Mouse (Mus musculus): ENCODE results near the gene Cdc42bpa. TPM values are rescaled to one million over a fixed set of nuclear protein-coding genes. Genes with fewer than 3 reads are reported as not detected.

Cdc42bpa gene
- polyA plus RNA-seq, 1 experiment, result 6.6 TPM

DNA sequence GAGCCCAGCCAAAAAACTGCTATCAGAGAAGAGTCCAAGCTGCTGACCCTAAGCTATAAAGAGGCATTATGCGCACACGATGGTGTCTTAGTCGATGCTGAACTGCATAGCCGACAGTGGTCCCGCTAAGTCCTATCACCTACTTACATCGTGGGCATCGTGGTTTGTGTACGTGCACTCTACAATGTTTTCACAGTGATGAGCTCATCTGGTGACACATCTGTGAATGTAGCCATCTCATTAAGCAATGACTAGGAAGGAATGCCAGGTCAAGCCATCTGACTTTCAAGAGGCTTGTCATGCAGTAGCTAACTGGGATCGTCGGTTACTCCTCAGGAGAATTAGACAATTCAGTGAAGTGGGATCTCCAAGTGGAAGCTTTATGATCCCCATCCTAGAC is 15.3 kb upstream of the Cdc42bpa start:
- WGBS, result 88% methylated on average over 10 of the region's 10 CpGs
- TF ChIP-seq CTCF (IDR thresholded peaks at IDR 0.05; ENCODE audit: extremely low read depth, insufficient read length, insufficient replicate concordance, low read depth, low read length) (no peak), POLR2A (IDR thresholded peaks at IDR 0.05; ENCODE audit: low read depth, low read length) (no peak)
- H3K36me3 ChIP-seq (ENCODE audit: control insufficient read depth, insufficient read depth, low read length), result no peaks in the 10 kb centered on the region
- H3K4me1 ChIP-seq (ENCODE audit: control insufficient read depth, insufficient read depth, insufficient read length, low read length), result no peaks in the 10 kb centered on the region
- no peak overlapping the region for H3K27ac ChIP-seq (ENCODE audit: insufficient read depth, low read depth, low read length)
- no peak overlapping the region for H3K4me3 ChIP-seq (ENCODE audit: low read depth, low read length)
- H3K27me3 ChIP-seq (ENCODE audit: control insufficient read depth, insufficient read depth, low read length), result no peaks in the 10 kb centered on the region

DNA sequence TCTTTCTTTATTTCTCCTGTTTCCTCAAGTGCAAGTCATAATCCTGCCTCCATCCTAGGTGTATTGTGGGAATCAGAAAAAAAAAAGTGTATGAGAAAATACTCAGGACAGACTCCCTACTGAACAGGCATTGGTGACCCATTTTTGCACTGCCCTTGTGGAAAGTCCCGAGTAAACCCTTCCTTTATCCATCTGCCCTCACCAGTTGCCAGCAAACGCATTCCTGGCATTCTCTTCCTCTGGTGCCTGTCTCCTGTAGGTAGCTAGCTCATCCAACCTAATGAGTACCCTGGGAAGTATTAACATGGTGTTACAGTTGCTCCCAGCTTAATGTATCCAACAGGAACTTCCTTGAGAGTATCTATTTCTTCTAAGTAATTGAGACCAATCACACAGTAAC is 13.7 kb upstream of the Cdc42bpa start:
- Histone ChIP-seq H3K4me1 (ENCODE audit: control insufficient read depth, insufficient read depth, insufficient read length, low read length) (no peaks in the 10 kb centered on the region), H3K4me3 (ENCODE audit: low read depth, low read length) (no peak overlapping the region), H3K36me3 (ENCODE audit: control insufficient read depth, insufficient read depth, low read length) (no peaks in the 10 kb centered on the region), H3K27ac (ENCODE audit: insufficient read depth, low read depth, low read length) (no peak overlapping the region), H3K27me3 (ENCODE audit: control insufficient read depth, insufficient read depth, low read length) (no peaks in the 10 kb centered on the region)
- no peak for TF ChIP-seq POLR2A (IDR thresholded peaks at IDR 0.05; ENCODE audit: low read depth, low read length)
- no peak for TF ChIP-seq CTCF (IDR thresholded peaks at IDR 0.05; ENCODE audit: extremely low read depth, insufficient read length, insufficient replicate concordance, low read depth, low read length)
- 35% methylated on average over 2 of the region's 2 CpGs for WGBS

- TF ChIP-seq POLR2A (IDR thresholded peaks at IDR 0.05; ENCODE audit: low read depth, low read length), result no peak
- TF ChIP-seq CTCF (IDR thresholded peaks at IDR 0.05; ENCODE audit: extremely low read depth, insufficient read length, insufficient replicate concordance, low read depth, low read length), result no peak
- H3K27me3 ChIP-seq (ENCODE audit: control insufficient read depth, insufficient read depth, low read length), result no peaks in the 10 kb centered on the region
- no peak overlapping the region for H3K27ac ChIP-seq (ENCODE audit: insufficient read depth, low read depth, low read length)
- no peaks in the 10 kb centered on the region for H3K36me3 ChIP-seq (ENCODE audit: control insufficient read depth, insufficient read depth, low read length)
- H3K4me1 ChIP-seq (ENCODE audit: control insufficient read depth, insufficient read depth, insufficient read length, low read length), result no peaks in the 10 kb centered on the region
- WGBS, result 58% methylated on average over 2 of the region's 2 CpGs
- H3K4me3 ChIP-seq (ENCODE audit: low read depth, low read length), result no peak overlapping the region
These were observed 12.6 kb upstream of the Cdc42bpa start for GRCm38 (mm10) chr1:179947653-179948052.

GRCm38 (mm10) chr1:179951597-179951996 is 8.7 kb upstream of the Cdc42bpa start:
- Histone ChIP-seq H3K36me3 (ENCODE audit: control insufficient read depth, insufficient read depth, low read length) (no peaks in the 10 kb centered on the region), H3K4me1 (ENCODE audit: control insufficient read depth, insufficient read depth, insufficient read length, low read length) (no peaks in the 10 kb centered on the region), H3K27me3 (ENCODE audit: control insufficient read depth, insufficient read depth, low read length) (no peaks in the 10 kb centered on the region), H3K4me3 (ENCODE audit: low read depth, low read length) (no peak overlapping the region), H3K27ac (ENCODE audit: insufficient read depth, low read depth, low read length) (no peak overlapping the region)
- WGBS, result 89% methylated on average over 7 of the region's 7 CpGs
- no peak for TF ChIP-seq CTCF (IDR thresholded peaks at IDR 0.05; ENCODE audit: extremely low read depth, insufficient read length, insufficient replicate concordance, low read depth, low read length)
- no peak for TF ChIP-seq POLR2A (IDR thresholded peaks at IDR 0.05; ENCODE audit: low read depth, low read length)

- no peaks in the 10 kb centered on the region for H3K4me1 ChIP-seq (ENCODE audit: control insufficient read depth, insufficient read depth, insufficient read length, low read length)
- no peaks in the 10 kb centered on the region for H3K27me3 ChIP-seq (ENCODE audit: control insufficient read depth, insufficient read depth, low read length)
- no peak for TF ChIP-seq CTCF (IDR thresholded peaks at IDR 0.05; ENCODE audit: extremely low read depth, insufficient read length, insufficient replicate concordance, low read depth, low read length)
- TF ChIP-seq POLR2A (IDR thresholded peaks at IDR 0.05; ENCODE audit: low read depth, low read length), result no peak
- no peaks in the 10 kb centered on the region for H3K36me3 ChIP-seq (ENCODE audit: control insufficient read depth, insufficient read depth, low read length)
- no peak overlapping the region for H3K27ac ChIP-seq (ENCODE audit: insufficient read depth, low read depth, low read length)
- 90% methylated on average over 3 of the region's 3 CpGs for WGBS
- no peak overlapping the region for H3K4me3 ChIP-seq (ENCODE audit: low read depth, low read length)
These were observed 7.0 kb upstream of the Cdc42bpa start for GRCm38 (mm10) chr1:179953251-179953650.

- no peaks in the 10 kb centered on the region; the same call in 1 of the 2 replicates for H3K4me1 ChIP-seq (ENCODE audit: control insufficient read depth, insufficient read depth, insufficient read length, low read length)
- H3K27ac ChIP-seq (ENCODE audit: insufficient read depth, low read depth, low read length), result no peak overlapping the region
- no peaks in the 10 kb centered on the region for H3K36me3 ChIP-seq (ENCODE audit: control insufficient read depth, insufficient read depth, low read length)
- 0 out of 2 replicates have a peak, but pooled peaks cover 6% of the 10 kb centered on the region for H3K27me3 ChIP-seq (ENCODE audit: control insufficient read depth, insufficient read depth, low read length)
- WGBS, result 77% methylated on average over 3 of the region's 3 CpGs
- no peak overlapping the region for H3K4me3 ChIP-seq (ENCODE audit: low read depth, low read length)
- TF ChIP-seq POLR2A (IDR thresholded peaks at IDR 0.05; ENCODE audit: low read depth, low read length) (no peak), CTCF (IDR thresholded peaks at IDR 0.05; ENCODE audit: extremely low read depth, insufficient read length, insufficient replicate concordance, low read depth, low read length) (no peak)
These were observed 2.8 kb upstream of the Cdc42bpa start for GRCm38 (mm10) chr1:179957431-179957830.

DNA sequence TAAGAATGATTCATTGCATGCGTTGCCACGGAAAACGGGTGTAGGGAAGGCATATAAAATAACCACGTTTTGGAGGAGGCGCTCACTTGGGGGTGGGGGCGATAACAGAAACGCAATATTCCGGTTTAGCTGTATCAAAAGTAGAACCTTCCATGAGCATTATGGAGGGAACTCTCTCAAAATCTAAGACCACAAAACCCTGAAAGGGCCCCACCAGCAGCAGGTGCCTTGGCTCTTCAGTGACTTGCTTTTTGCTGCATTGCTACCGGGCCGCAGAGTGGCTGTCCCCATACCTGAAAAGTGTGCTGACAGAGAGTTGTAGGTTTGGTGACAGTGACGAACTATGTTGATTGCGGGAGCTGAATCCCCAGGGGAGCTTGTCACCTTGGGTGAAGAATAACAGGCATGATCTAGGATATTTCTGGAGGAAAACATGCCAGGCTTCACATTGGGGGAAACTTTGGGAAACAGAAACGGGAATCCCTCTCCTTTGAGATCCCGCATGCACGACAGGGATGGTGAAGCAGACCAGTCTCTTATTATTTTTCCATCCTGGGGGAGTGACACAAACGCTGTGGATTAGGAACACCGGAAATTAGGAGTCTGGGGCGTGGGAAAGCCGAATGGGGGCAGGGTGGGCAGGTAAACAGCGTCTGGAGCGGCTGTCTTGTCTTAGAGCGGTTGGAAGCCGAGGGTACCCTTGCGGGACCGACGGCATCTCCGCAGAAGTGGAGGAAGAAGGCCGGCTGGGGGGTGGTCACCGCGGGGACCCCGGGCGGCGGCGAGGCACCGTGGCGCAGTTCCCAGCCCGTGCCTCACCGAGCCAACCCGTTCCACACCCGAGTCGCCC is 1.2 kb upstream of the Cdc42bpa start:
- H3K4me3 ChIP-seq (ENCODE audit: low read depth, low read length), result peak overlapping the region; percentile 86
- H3K36me3 ChIP-seq (ENCODE audit: control insufficient read depth, insufficient read depth, low read length), result no peaks in the 10 kb centered on the region
- no peak for TF ChIP-seq CTCF (IDR thresholded peaks at IDR 0.05; ENCODE audit: extremely low read depth, insufficient read length, insufficient replicate concordance, low read depth, low read length)
- TF ChIP-seq POLR2A (IDR thresholded peaks at IDR 0.05; ENCODE audit: low read depth, low read length), result no peak
- 0 out of 2 replicates have a peak, but pooled peaks cover 6% of the 10 kb centered on the region for H3K27me3 ChIP-seq (ENCODE audit: control insufficient read depth, insufficient read depth, low read length)
- 11% methylated on average over 41 of the region's 41 CpGs for WGBS
- H3K27ac ChIP-seq (ENCODE audit: insufficient read depth, low read depth, low read length), result peak overlapping the region; percentile 14; the same call in 1 of the 2 replicates
- no peaks in the 10 kb centered on the region; the same call in 1 of the 2 replicates for H3K4me1 ChIP-seq (ENCODE audit: control insufficient read depth, insufficient read depth, insufficient read length, low read length)
